Mouse (Mus musculus): ENCODE measurements around the gene 1110002E22Rik.

GRCm38 (mm10) chr3:138060429-138060828, 4.4 kb upstream of the 1110002E22Rik start:
- TF ChIP-seq CTCF (IDR thresholded peaks at IDR 0.05; ENCODE audit: low read depth, low read length) (no peak), POLR2A (IDR thresholded peaks at IDR 0.05; ENCODE audit: extremely low read depth, insufficient read depth, low read length) (no peak)

Data from liver, adult 2 months (tissue).